Mouse (Mus musculus) cerebellum, adult (tissue): ENCODE measurements at regions not wholly inside any gene's neighbourhood (a gene's known extent, or its start where the extent isn't known, plus 50 kb on each side); places are given as distances from the start of the nearest gene placed in this dataset.
A peak's percentile ranks its signal among the peaks of the same experiment; 100 is the strongest.

Experiments
- ATAC-seq: cut with Nextera tagmentation; 2 replicates; pipeline ENCODE4 v1.9.2; 2017; ENCODE audit warnings: mild to moderate bottlenecking, moderate library complexity, mixed read lengths; ENCODE audit not compliant: insufficient number of reproducible peaks, low FRiP score, low TSS enrichment

DNA sequence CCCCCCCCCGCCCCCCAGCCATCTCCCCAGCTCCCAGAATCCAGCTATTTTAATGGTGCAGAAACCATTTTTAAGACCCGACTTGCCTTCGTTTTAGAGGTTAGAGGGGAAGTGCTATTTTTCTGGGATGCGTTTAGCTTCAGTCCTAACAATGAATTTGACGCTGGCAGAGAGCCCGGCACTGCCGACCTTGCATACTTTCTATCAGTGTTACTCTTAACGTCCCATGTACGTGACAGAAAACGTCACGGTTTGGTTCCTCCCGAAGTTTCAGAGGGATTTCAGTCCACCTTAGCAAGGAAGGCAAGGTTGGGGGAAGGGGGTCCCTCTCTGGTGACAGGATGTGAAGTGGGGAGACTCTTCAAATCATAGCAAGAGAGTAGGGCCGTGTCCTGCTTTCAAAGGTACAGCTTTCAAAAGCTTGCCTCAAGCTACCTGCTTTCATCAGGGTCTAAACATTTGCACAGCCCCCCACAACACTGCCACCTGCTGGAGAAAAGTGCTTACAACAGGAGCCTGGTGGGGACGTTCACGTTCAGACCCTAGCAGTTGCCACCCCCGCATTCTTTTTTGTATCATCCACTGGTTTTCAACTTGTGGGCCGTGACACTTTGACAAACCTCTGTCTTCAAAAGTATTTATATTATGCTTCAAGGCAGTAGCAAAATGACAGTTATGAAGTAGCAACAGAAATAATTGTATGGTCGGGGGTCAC is 157.4 kb upstream of the Gm10131 start:
- ATAC-seq: no peak

DNA sequence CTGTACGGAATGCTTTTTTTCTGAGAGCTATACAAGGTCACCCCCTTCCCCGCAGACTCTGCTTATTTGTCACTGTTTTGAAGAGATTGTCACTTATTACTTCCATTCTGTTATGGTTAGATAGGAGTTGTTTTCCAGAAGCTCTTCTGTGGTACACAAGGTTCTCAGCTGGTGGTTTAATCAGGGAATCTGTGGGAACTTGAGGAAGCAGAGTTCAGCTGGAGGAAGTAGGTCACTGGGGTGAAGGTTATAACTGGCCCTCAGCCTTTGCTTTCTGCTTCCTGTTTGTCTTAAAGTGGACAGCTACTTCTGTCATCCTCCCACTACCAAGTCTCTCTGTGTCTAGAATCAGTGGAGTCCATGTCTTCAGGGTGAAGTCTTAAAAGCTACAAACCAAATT is 143.4 kb upstream of the Gm10131 start:
- ATAC-seq: no peak

DNA sequence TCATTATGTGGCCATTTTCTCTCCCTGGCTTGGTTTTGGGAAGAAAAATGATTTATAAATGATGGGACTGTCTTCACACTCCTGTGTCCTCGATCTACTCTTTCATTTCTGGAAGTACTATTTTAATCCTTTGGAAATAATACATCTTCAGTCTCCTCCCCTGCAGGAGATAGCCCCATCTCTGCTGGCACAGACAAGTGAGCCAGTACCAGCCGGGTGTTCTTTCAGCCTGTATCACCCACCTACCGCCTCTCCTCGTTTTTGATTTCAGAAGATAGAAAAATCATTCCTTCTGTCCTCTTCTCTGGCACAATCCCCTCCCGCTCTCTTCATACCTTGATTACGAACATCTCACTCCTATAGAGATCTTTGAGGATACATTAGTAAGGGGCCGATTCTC is 140.4 kb upstream of the Gm10131 start:
- ATAC-seq: no peak

DNA sequence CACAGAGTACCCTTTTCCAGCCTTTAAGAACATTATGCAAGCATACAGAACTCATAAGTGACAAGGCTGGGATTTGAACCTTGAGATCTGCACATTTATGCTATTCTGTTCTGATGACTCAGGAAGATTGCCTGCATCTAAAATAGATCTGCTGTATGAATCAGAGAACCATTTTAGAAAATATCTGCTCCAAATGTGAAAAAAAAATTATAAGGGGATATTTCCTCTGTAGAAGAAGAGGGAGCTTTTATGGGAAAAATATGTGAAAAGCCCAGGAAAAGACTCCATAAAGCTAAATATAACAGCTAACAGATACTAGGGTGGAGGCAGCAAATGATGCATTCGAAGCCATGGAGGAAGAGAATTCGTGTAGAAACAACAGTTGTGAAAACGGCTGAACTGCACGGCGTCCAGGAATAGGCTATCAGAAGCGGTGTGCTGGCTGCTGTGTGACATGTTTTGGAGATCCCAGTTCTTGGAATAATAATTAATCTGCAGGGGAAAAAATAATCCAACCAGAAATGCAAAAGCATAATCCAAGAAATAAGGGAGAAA is 127.9 kb upstream of the Gm10131 start:
- no peak for ATAC-seq

DNA sequence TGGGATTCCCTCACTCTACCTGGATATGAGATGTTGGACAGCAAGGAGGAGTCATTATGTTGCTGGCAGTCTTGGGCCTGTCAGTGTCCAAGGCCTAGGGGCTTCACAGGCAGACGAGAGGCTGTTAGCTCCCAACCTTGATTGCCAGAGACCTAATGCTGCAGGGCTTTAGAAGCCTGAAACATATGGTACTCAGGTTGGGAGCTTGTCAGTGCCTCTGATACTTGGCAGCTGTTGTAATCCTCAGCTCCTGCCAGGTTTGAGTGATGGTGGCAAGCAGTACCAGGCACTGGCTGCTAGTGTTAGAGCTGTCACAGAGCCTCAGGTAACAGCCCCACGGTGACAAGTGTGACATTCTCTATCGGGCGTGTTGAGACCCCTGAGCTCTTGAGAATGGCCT is 122.2 kb upstream of the Gm10131 start:
- peak; percentile 92 for ATAC-seq

DNA sequence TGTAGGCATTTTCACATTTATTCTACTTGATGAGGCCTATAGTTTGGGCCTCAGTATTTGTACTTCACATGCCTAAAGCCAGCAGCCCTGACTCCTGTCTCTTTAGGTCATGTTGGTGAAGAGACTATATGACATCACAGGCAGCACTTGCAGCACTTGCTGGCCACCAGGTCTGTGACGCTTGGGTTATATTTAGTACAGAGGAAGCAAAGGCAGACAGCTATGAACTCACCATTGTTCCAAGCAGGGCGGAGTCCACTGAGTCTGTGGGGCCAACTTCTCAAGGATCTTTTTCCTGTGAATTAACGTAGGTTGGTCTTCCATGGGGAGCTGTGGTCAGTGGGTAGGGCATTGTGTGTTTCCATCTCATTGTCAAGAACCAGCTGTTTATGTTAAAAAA is 117.9 kb upstream of the Gm10131 start:
- ATAC-seq: no peak

DNA sequence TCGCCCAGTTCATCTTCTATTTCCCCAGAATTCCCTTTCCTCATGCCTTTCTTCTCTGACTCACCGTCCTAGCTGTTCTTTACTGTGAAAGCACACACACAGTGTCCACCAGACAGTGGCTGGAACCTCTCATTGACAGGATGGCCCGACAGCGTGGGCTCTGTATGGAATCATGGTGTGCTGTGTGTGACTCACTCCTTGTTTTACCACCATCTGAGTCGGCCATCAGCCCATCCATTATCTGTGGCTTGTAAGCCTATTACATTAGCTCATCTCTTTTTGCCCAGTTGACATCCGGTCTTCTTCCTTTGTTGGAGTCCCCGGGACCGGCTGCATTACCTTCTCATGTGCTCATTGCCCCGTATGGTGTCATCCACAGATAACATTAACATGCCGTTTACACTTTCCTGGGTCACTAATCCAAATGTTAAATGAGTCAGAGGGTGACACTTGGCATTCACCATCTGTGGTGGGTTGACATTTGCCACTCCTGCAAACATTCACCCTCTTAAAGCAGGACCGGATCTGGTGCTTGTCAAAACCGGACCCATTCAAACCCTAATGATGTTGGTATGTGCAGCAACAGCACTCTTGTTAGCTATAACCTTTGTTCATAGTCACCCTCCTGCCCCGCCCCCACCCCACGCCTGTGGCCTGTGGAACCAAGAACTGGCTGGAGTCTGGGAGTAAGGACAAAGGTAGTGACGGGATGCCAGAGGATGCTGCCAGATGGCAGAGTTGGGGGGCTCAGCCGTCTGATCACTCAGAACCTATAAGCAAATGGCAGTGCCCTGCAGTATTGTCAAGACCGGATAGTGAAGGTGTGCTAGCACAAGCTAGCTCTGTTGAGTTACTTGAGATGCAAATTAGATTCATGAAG is 113.7 kb upstream of the Gm10131 start:
- ATAC-seq: no peak

DNA sequence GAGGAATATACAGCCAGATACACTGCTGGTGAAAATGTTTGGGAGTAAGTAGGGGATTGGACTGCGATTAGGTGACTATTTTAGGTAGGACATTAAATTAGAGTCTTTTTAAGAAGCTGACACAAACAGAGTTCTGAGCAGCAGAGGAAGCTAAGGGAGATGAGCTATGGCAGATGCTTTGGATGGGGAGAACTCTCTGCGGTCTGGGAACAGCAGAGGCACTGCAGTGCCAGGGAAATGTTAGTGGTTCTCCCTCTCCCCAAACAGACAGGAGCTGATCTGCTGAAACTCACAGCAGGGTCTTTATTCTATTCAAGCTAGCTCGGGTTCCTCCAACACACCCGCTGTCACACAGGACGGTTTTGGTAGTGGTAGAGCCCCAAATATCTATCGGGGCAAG is 110.7 kb upstream of the Gm10131 start:
- ATAC-seq: no peak
